Mouse (Mus musculus): ENCODE results near the gene Lamtor3. TPM values are rescaled to one million over a fixed set of nuclear protein-coding genes. Genes with fewer than 3 reads are reported as not detected.
"Not testable (repeated sequence)": the region's sequence is repeated elsewhere in the genome, so short reads cannot be mapped to it uniquely, and the experiment has no call there.

The Lamtor3 gene
- polyA plus RNA-seq, 1 experiment from 2014 or later = 129 TPM

DNA sequence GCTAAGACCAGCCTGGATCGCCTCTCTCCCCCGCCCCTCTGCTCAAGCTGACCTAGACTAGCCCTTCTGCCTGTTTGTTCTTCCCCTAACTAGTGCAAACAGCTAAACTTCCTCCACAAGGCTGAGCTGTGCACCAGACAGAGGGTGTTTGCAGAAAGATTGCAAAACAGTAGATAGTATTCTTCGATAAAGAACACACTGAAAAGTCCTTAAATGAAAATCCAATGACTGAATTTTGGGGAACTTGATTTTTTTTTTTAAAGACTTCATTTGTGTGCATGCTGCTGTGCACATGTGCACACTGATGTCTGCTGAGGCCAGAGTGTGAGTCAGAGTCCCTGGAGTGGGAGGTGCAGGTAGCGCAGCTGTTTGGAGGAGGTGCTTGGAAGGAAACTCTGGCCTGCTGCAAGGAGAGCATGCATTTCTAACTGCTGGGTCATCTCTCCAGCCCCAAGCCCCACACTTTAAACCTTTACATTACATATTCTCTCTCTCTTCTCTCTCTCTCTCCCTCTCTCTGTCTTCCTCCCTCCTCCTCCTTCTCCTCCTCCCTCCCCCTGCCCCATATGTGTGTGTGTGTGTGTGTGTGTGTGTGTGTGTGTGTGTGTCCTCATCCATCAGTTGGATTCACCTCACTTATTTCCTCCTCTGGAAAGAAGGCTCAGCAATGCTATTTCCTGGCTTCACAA is 34.1 kb downstream of the Lamtor3 start:
- peak; percentile 46; the same call in 1 of the 2 replicates for ATAC-seq
- Histone ChIP-seq H3K27me3 (no peaks in the 10 kb centered on the region), H3K4me1 (peaks cover 14% of the 10 kb centered on the region), H3K9ac (no peak overlapping the region), H3K27ac (no peak overlapping the region), H3K4me3 (no peak overlapping the region), H3K36me3 (ENCODE audit: poor library complexity, severe bottlenecking) (no peaks in the 10 kb centered on the region), H3K9me3 (replicated peaks) (no peaks in the 10 kb centered on the region), H3K4me2 (no peak overlapping the region)
- WGBS = 85% methylated on average over 4 of the region's 4 CpGs

- no peaks in the 10 kb centered on the region for H3K36me3 ChIP-seq (ENCODE audit: poor library complexity, severe bottlenecking)
- no peak overlapping the region for H3K4me2 ChIP-seq
- no peak overlapping the region for H3K9ac ChIP-seq
- peaks cover 14% of the 10 kb centered on the region for H3K4me1 ChIP-seq
- 77% methylated on average over 14 of the region's 14 CpGs for WGBS
- peak; percentile 90 for ATAC-seq
- H3K4me3 ChIP-seq = no peak overlapping the region
- no peaks in the 10 kb centered on the region for H3K27me3 ChIP-seq
- no peaks in the 10 kb centered on the region for H3K9me3 ChIP-seq (replicated peaks)
- H3K27ac ChIP-seq = no peak overlapping the region
Measured at GRCm38 (mm10) chr3:137952914-137953880, 34.9 kb downstream of the Lamtor3 start.

DNA sequence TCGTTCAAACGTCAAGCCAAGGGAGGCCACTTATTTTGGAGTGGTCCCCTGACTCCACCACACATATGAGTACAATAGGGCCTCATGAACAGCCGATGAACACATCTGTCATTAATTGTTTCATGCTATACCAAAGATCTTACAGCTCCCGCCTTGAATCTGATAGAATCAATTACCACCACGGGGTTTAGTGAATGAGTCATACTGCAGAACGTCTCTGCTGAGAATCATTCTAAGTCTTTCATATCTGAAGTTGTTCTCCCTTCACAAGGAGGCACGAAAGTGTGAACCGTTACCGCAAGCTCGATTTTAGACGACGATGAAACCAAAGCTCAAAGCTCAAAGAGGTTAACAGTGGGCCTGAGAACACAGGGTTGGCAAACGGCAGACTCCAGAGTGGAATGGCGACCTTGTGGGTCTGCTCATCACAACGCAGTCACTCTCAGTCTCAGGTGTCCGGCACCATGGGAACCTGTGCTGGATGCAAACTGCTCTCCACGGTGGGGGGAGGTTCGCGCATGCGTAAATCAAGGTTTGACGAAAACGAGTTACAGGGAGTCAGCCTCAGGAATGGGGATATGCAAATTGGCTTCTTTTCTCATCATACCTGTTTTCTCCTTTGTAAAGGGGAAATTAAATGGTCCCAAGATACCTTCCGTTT is 36.1 kb downstream of the Lamtor3 start:
- 71% methylated on average over 23 of the region's 23 CpGs for WGBS
- Histone ChIP-seq H3K9me3 (replicated peaks) (no peaks in the 10 kb centered on the region), H3K4me3 (no peak overlapping the region), H3K9ac (no peak overlapping the region), H3K4me1 (peaks cover 14% of the 10 kb centered on the region), H3K27me3 (no peaks in the 10 kb centered on the region), H3K27ac (no peak overlapping the region), H3K36me3 (ENCODE audit: poor library complexity, severe bottlenecking) (no peaks in the 10 kb centered on the region), H3K4me2 (no peak overlapping the region)
- no peak for ATAC-seq

DNA sequence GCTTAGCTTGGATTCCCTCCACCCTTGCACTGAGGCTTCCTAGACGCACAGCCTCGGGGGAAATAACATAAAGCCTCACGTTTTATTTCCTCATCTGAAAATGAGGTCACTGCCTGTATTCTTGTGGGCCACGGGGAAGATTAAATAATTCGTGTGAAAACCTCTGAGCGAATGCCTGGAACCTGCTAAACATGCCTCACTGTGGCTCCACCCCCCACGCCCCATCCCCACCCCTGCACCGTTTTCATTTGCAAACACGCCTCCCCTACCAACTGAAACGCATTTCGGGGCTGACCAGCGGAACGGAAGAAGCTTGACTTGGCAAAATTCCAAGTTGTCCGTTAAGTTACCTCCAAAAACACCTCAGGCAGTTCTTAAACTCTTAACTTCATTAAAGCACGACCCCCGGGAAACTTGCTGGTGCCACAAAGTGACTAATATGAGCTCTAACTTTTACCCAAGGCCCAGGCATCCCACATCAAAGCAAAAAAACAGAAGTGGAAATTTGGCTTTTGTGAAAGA is 37.3 kb downstream of the Lamtor3 start:
- 21% methylated on average over 16 of the region's 16 CpGs for WGBS
- H3K4me3 ChIP-seq = no peak overlapping the region; the same call in 1 of the 2 replicates
- H3K27ac ChIP-seq = no peak overlapping the region
- no peak for ATAC-seq
- no peak overlapping the region for H3K9ac ChIP-seq
- no peaks in the 10 kb centered on the region for H3K36me3 ChIP-seq (ENCODE audit: poor library complexity, severe bottlenecking)
- no peaks in the 10 kb centered on the region for H3K27me3 ChIP-seq
- no peaks in the 10 kb centered on the region for H3K9me3 ChIP-seq (replicated peaks)
- H3K4me1 ChIP-seq = peaks cover 14% of the 10 kb centered on the region
- H3K4me2 ChIP-seq = peak overlapping the region; percentile 41

DNA sequence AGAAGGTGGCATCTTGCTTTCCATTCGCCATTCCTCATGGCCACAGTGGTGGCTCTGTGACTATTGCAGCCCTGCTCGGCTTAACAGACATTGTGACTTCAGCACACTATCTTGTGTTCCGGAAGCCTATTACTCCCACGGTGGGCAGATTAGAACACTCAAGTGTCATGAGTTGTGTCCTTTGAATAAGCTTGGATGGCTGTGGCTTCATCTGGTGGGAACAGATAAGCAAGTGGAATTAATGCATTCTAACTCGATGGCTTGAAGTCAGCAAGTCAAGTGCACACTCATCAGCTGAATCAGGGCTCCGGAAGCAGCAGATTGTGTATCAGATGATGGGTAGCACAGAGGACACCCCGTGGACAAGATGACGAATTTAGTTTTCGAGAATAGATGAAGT is 39.6 kb downstream of the Lamtor3 start:
- Histone ChIP-seq H3K4me3 (no peak overlapping the region), H3K4me2 (no peak overlapping the region), H3K4me1 (peaks cover 12% of the 10 kb centered on the region), H3K27me3 (no peaks in the 10 kb centered on the region), H3K9me3 (replicated peaks) (no peaks in the 10 kb centered on the region), H3K36me3 (ENCODE audit: poor library complexity, severe bottlenecking) (no peaks in the 10 kb centered on the region), H3K27ac (no peak overlapping the region), H3K9ac (no peak overlapping the region)
- WGBS = 92% methylated on average over 9 of the region's 9 CpGs
- ATAC-seq = no peak

- Histone ChIP-seq H3K4me1 (peaks cover 11% of the 10 kb centered on the region), H3K9ac (no peak overlapping the region), H3K4me2 (no peak overlapping the region), H3K36me3 (ENCODE audit: poor library complexity, severe bottlenecking) (no peaks in the 10 kb centered on the region), H3K27me3 (no peaks in the 10 kb centered on the region), H3K9me3 (replicated peaks) (no peaks in the 10 kb centered on the region), H3K27ac (no peak overlapping the region), H3K4me3 (no peak overlapping the region)
- no peak for ATAC-seq
- 89% methylated on average over 4 of the region's 4 CpGs for WGBS
Measured at GRCm38 (mm10) chr3:137958352-137958751, 40.0 kb downstream of the Lamtor3 start.

DNA sequence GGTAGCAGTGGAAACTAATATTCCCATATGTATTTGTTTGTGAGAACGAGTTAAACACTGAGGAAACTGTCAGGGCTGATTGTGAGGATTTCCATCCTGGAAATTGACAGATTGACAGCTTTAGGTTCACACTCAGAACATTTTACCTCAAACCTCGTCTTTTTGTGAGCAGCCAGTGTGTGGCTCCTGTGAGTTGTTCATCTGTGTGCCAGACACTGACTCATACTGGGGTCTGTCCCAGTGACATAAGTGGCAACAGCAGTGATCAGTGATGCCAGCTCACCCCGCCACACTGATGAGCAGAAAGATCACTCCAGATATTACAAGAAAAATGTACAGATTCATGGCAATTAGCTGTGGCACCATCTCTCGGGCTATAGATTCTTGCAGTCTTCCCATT is 41.1 kb downstream of the Lamtor3 start:
- Histone ChIP-seq H3K36me3 (ENCODE audit: poor library complexity, severe bottlenecking) (no peaks in the 10 kb centered on the region), H3K9ac (no peak overlapping the region), H3K9me3 (replicated peaks) (no peaks in the 10 kb centered on the region), H3K27ac (no peak overlapping the region), H3K4me1 (peaks cover 11% of the 10 kb centered on the region), H3K4me3 (no peak overlapping the region), H3K27me3 (no peaks in the 10 kb centered on the region), H3K4me2 (no peak overlapping the region)
- WGBS = 87% methylated on average over 4 of the region's 4 CpGs
- no peak for ATAC-seq

- Histone ChIP-seq H3K9me3 (replicated peaks) (no peaks in the 10 kb centered on the region), H3K9ac (no peak overlapping the region), H3K4me3 (no peak overlapping the region), H3K36me3 (ENCODE audit: poor library complexity, severe bottlenecking) (no peaks in the 10 kb centered on the region), H3K27ac (no peak overlapping the region), H3K4me1 (no peaks in the 10 kb centered on the region), H3K4me2 (no peak overlapping the region), H3K27me3 (no peaks in the 10 kb centered on the region)
- 69% methylated on average over 8 of the region's 8 CpGs for WGBS
- ATAC-seq = no peak
Measured at GRCm38 (mm10) chr3:137961736-137962385, 43.6 kb downstream of the Lamtor3 start.

DNA sequence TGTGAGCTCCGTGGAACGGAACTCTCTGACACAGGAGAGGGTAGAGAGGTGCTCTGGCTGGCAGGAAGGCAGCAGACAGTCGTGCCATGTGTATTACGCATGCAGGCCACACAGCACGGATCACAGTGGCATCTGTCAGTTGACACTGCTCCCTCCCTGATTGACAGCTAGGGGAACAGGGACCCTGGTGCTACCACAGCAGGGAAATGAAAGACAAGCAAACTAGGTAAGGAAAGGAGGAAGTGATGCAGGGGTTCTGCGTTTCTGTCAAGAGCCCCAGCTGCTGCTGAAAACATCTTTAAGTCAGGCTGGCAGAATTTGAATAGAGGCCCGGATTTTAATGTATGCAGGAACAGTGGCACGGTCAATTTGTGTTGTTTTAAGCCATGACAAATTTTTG is 45.2 kb downstream of the Lamtor3 start:
- no peak for ATAC-seq
- Histone ChIP-seq H3K4me3 (no peak overlapping the region), H3K9ac (no peak overlapping the region)

DNA sequence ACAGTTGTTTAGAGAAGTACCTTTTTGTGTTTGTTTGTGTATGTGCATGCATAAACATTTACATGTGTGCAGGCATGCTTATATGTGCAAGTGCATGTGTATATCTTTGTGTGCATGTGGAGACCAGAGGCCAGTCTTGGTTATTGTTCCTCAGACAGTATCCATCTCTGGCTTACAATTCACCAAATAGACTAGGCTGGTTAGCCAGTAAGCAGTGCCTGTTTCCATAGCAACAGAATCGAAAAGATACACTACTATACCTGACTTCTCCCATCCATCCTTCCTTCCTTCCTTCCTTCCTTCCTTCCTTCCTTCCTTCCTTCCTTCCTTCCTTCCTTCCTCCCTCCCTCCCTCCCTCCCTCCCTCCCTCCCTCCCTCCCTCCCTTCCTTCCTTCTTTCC is 45.7 kb downstream of the Lamtor3 start:
- H3K27me3 ChIP-seq; H3K4me3 ChIP-seq; H3K9me3 ChIP-seq (replicated peaks); H3K4me1 ChIP-seq; H3K36me3 ChIP-seq (ENCODE audit: poor library complexity, severe bottlenecking); H3K9ac ChIP-seq; H3K4me2 ChIP-seq; H3K27ac ChIP-seq: not testable (repeated sequence)
- ATAC-seq = 0 out of 2 replicates have a peak, but pooled peaks have one; percentile 50
- 58% methylated on average over 1 of the region's 1 CpGs for WGBS

More for the DNA sequence above, 45.2 kb downstream of the Lamtor3 start:
- Histone ChIP-seq H3K36me3 (ENCODE audit: poor library complexity, severe bottlenecking) (no peaks in the 10 kb centered on the region), H3K9me3 (replicated peaks) (no peaks in the 10 kb centered on the region), H3K27ac (no peak overlapping the region), H3K27me3 (no peaks in the 10 kb centered on the region), H3K4me1 (no peaks in the 10 kb centered on the region), H3K4me2 (no peak overlapping the region)
- WGBS = 75% methylated on average over 8 of the region's 8 CpGs

DNA sequence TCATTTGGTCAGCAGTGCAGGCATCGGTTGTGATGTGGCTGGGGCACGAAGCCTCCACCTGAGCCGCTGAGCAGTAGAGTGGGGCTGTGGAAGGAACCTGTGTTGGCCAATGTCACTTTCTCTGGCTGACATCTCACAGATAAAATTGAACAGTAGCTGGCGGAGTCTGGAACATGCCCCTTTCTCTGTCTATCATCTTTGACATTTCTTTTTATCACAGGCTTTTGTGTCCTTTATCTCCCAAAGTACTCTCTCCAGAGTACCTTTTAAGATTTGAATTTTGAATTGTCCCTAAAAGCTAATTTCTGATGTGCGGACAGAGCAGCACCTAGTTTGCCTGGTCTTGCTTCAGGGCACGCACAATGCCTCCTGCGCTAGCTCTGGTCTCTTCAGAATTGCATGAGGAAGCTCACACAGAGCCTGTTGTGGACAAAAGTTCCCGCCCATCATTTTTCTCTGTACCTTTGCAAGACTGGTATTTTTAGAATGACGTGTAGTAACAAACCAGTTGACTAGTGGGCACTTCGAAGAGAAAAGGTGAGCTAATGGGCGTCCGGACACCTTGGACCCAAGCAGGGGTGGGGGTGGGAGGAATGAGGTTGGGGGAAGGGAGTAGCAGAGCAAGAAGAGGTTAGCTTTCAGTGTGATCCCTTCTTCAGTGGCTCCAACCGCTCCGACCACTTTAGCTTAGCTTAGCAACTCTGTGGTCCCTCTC is 50.0 kb downstream of the Lamtor3 start:
- no peaks in the 10 kb centered on the region for H3K36me3 ChIP-seq (ENCODE audit: poor library complexity, severe bottlenecking)
- H3K4me3 ChIP-seq = no peak overlapping the region
- H3K4me2 ChIP-seq = no peak overlapping the region
- ATAC-seq = no peak
- H3K4me1 ChIP-seq = no peaks in the 10 kb centered on the region
- no peak overlapping the region for H3K9ac ChIP-seq
- 90% methylated on average over 14 of the region's 14 CpGs for WGBS
- H3K9me3 ChIP-seq (replicated peaks) = no peaks in the 10 kb centered on the region
- no peaks in the 10 kb centered on the region for H3K27me3 ChIP-seq
- H3K27ac ChIP-seq = no peak overlapping the region

Data from forebrain, embryonic 13.5 days (tissue).